Mouse (Mus musculus): ENCODE data around the gene Olfr645.

The Olfr645 gene

GRCm38 (mm10) chr7:104085365-104085764 lies at the start of gene Olfr645:
Gene Olfr645 (minus strand): TSS chr7:104085465.
- no peak for DNase-seq

DNA sequence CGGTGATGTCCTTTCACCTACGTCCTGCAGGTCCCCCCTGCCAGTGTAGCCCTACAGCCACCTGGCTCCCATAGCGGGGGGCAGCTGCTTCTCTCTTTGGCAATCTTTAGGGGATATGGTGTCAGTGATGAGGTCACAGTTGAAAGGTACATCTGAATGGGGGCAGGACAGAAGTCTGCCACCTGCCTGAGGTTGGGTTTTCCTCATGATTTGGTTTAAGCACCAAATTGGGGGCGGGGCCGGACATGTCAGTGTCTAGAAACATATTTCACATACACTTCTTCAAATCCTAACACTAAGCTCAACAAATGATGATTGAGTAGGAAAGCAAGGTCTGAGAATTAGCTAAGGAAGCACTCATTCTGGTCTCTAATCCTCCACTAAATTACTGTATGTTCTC lies 44.5 kb upstream of the Olfr645 start, which contains the start of gene Ubqln5:
Ubqln5 (minus strand) TSS at position 101 of the 400 bp plus-strand sequence.
- DNase-seq, result no peak

GRCm38 (mm10) chr7:104104757-104104972 lies 19.4 kb upstream of the Olfr645 start, which contains the start of gene Olfr646:
Gene Olfr646 (plus strand): TSS chr7:104104873.
- DNase-seq, result no peak

DNA sequence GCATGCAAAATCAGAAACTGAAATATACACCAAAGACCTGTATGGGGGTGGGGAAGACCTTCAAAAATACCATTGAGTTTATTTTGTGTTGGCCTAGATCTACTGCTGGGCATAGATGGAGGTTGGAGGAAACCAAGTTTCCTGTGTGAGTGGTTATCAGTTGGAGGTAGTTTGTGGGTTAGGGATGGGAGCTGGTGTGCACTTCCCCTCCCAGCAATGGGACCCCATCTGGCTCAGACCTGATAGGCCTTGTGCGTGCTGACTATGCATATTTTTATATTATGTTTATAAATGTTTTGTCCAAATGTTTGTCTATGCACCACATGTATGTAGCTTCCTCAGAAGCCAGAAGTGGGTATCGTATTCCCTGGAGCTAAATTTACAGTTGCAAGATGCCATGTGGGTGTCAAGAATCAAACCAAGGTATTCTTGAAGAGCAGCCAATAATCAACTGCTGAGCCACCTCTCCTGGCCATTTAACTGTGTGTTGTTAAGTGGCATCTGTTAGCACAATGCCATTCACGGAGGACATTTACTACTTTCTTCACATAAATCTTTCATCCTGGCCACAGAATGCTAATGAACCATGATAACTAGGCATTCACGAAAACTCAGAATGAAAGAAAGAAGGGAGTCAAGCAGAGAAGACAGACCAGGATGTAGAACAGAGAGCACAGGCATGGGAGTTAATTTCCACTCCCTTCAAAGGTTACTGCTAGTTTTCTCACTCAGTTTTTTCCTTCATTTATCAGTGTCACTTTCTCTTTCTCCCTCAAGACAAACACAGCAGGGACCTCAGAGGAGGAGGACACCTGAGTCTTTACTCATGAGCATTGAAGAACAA lies 18.9 kb upstream of the Olfr645 start:
- DNase-seq, result no peak

GRCm38 (mm10) chr7:104071769-104072168 lies 13.5 kb downstream of the Olfr645 start, which contains the start of gene Olfr644:
Gene Olfr644 (minus strand): TSS chr7:104071869.
- no peak for DNase-seq

DNA sequence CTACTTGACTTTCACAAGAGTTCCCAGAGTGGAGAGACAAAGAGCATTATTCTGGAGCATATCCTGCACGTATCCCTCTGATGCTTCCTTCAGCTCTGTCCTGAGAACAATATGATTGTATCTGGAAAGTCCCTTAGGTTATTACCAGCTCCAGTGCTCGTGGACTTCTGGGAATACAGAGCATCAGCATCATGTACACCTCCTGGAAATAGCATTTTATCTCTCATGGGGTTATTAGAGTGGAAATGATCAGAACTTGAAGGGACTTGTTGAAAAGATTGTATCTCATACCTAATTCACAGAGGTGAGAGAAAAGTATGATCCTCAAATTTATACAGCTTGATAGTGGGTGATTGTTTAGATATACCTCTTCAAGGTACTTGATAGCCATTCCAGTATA lies 23.9 kb downstream of the Olfr645 start, which contains the start of gene 4930516K23Rik:
4930516K23Rik (minus strand) TSS at position 101 of the 400 bp plus-strand sequence.
- no peak for DNase-seq

GRCm38 (mm10) chr7:104059215-104059614 lies 26.1 kb downstream of the Olfr645 start:
- DNase-seq, result no peak

GRCm38 (mm10) chr7:104052566-104052965 lies 32.7 kb downstream of the Olfr645 start, which contains the start of gene Olfr642:
Gene Olfr642 (minus strand): TSS chr7:104052666.
- DNase-seq, result no peak

- DNase-seq, result no peak
Measured at GRCm38 (mm10) chr7:104050745-104051144, 34.5 kb downstream of the Olfr645 start.

GRCm38 (mm10) chr7:104035145-104035544 lies 50.1 kb downstream of the Olfr645 start, which contains the start of gene Olfr641:
Gene Olfr641 (plus strand): TSS chr7:104035445.
- DNase-seq, result no peak

Data from layer of hippocampus, adult 9-11 months (tissue).